Mouse (Mus musculus) liver, embryonic 14.5 days (tissue): ENCODE data around the gene Sugp1.

ENCODE experiments used
- CTCF ChIP-seq: IDR thresholded peaks from 2 replicates; pipeline ENCODE4 v1.5.1; 2016; ENCODE audit warnings: antibody characterized with exemption, low read depth, control low read depth
- EP300 ChIP-seq: IDR thresholded peaks from 2 replicates; pipeline ENCODE4 v1.6.1; 2016; ENCODE audit warnings: antibody characterized with exemption, low read depth

DNA sequence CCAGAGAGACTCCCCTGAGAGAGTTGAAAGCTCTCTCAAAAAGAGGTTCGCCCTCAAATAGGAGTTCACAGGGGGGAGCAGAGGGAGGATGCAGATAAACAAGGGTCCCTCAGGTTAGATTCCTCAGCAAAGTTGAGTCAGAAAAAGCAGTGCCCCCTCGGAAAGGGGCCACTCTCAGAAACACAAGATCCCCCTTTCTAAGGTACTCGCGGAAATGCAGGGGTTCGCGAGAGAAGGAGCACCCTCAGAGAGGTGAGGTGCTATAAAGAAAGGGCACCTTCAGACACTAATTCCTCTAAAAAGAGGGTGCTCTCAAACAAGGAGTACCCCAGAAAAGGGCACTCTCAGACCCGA, 47.2 kb upstream of the Sugp1 start:
- TF ChIP-seq CTCF = no peak
- TF ChIP-seq EP300 = no peak
